Mouse (Mus musculus): Measurements from ENCODE around the gene Slc25a22.

DNA sequence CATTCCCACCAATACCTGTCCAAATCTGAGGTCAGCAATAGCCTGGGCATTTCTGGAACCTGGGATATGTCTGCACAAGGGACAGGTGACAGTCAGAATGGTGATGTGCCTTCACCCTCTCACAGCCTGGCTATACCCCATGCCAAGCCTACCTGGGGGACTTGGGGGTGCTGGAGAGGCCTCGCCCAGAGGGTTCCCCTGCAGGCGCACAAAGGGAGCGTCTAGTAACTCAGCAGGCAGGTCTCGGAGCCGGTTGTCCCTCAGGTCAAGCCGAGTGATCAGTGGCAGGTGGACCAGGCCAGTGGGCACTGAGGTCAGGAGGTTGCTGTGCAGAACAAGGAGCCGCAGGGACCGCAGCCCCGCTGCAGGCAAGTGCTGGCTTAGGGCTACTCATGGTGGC lies 3.8 kb upstream of the Slc25a22 start:
- TF ChIP-seq CTCF (IDR thresholded peaks at IDR 0.05; ENCODE audit: extremely low read depth, insufficient read length, insufficient replicate concordance, low read depth, low read length) (no peak), POLR2A (IDR thresholded peaks at IDR 0.05; ENCODE audit: low read depth, low read length) (no peak)

Data from small intestine, adult 2 months (tissue).